8 mouse cellular contexts compared by ENCODE assay signal in genomic region chr13:63260133-63260532, GRCm38 (mm10).
DNase-seq lines count a peak whose midpoint lies in the region; ATAC-seq and TF ChIP-seq lines count a peak whose summit lies in the region.
"Had no signal": no experiment of that assay in that cellular context is flagged by ENCODE, and none has a peak within 500 bp of the region (broad histone marks: within the 10 kb centered on the region; RNA-seq: fewer than 3 reads in every experiment).

No protein-coding gene starts in this region.

- no peak for TF ChIP-seq POLR2A in kidney, adult 2 months (IDR thresholded peaks at IDR 0.05; ENCODE audit: low read depth, low read length)
- TF ChIP-seq POLR2A in thymus, adult 2 months (IDR thresholded peaks at IDR 0.05; ENCODE audit: control insufficient read depth, extremely low read depth, insufficient read depth, low read length, poor library complexity): no peak

- peak overlapping the region; percentile 72; the same call in 1 of the 2 replicates for H3K27ac ChIP-seq in kidney, adult 2 months (ENCODE audit: insufficient read depth, low read depth, low read length)
- H3K27ac ChIP-seq in embryonic facial prominence, embryonic 11.5 days (replicated peaks; ENCODE audit: low read depth, low read length): no peak overlapping the region; the same call in 1 of the 2 replicates
- peak overlapping the region; percentile 61 for H3K27ac ChIP-seq in forebrain, embryonic 13.5 days
- H3K27ac ChIP-seq in midbrain, embryonic 14.5 days (replicated peaks; ENCODE audit: low read depth, low read length): peak overlapping the region; percentile 52; the same call in 1 of the 2 replicates
- no peak overlapping the region for H3K27ac ChIP-seq in thymus, adult 2 months (ENCODE audit: control insufficient read depth, insufficient read depth, low read length)

- H3K9me3 ChIP-seq in embryonic facial prominence, embryonic 11.5 days (replicated peaks; ENCODE audit: control insufficient read depth, low read length): no peaks in the 10 kb centered on the region
- H3K9me3 ChIP-seq in forebrain, embryonic 13.5 days (replicated peaks): no peaks in the 10 kb centered on the region
- no peaks in the 10 kb centered on the region for H3K9me3 ChIP-seq in midbrain, embryonic 14.5 days (ENCODE audit: control insufficient read depth, low read length)

- H3K4me2 ChIP-seq in embryonic facial prominence, embryonic 11.5 days (ENCODE audit: low read depth, low read length): no peak overlapping the region
- H3K4me2 ChIP-seq in forebrain, embryonic 13.5 days: no peak overlapping the region
- no peak overlapping the region for H3K4me2 ChIP-seq in midbrain, embryonic 14.5 days (ENCODE audit: low read length)

- no peak for DNase-seq in kidney, adult 2 months
- DNase-seq in kidney, postnatal 14 days: no peak
- no peak for DNase-seq in embryonic facial prominence, embryonic 11.5 days (ENCODE audit: low spot score)
- DNase-seq in midbrain, embryonic 14.5 days: no peak
- DNase-seq in thymus, adult 2 months: no peak
- no peak for DNase-seq in layer of hippocampus, adult 18-20 months (ENCODE audit: low spot score in 2 of 2)
- DNase-seq: kidney, adult 18-20 months had no signal

- TF ChIP-seq CTCF in kidney, adult 2 months (conservative IDR thresholded peaks at IDR 0.05; ENCODE audit: insufficient read depth, insufficient read length, low read depth, low read length): no peak
- no peak for TF ChIP-seq CTCF in thymus, adult 2 months (IDR thresholded peaks at IDR 0.05; ENCODE audit: borderline replicate concordance, control insufficient read depth, extremely low read depth, insufficient read depth, low read length, poor library complexity)

- H3K27me3 ChIP-seq in kidney, adult 2 months (replicated peaks; ENCODE audit: control insufficient read depth, insufficient read depth, low read length): no peaks in the 10 kb centered on the region
- H3K27me3 ChIP-seq in embryonic facial prominence, embryonic 11.5 days (ENCODE audit: control insufficient read depth, insufficient read depth, low read length): no peaks in the 10 kb centered on the region
- no peaks in the 10 kb centered on the region for H3K27me3 ChIP-seq in forebrain, embryonic 13.5 days
- H3K27me3 ChIP-seq in midbrain, embryonic 14.5 days (ENCODE audit: control insufficient read depth, insufficient read depth, low read length): no peaks in the 10 kb centered on the region
- no peaks in the 10 kb centered on the region for H3K27me3 ChIP-seq in thymus, adult 2 months (ENCODE audit: control insufficient read depth, insufficient read depth, low read length)

- H3K36me3 ChIP-seq in kidney, adult 2 months (ENCODE audit: control insufficient read depth, insufficient read depth, low read length): no peaks in the 10 kb centered on the region; the same call in 1 of the 2 replicates
- no peaks in the 10 kb centered on the region for H3K36me3 ChIP-seq in embryonic facial prominence, embryonic 11.5 days (replicated peaks; ENCODE audit: control insufficient read depth, insufficient read depth, low read depth, low read length)
- H3K36me3 ChIP-seq in forebrain, embryonic 13.5 days (ENCODE audit: poor library complexity, severe bottlenecking): peaks cover 4% of the 10 kb centered on the region; the same call in 1 of the 2 replicates
- no peaks in the 10 kb centered on the region for H3K36me3 ChIP-seq in midbrain, embryonic 14.5 days (ENCODE audit: control insufficient read depth, insufficient read depth, low read length)
- no peaks in the 10 kb centered on the region for H3K36me3 ChIP-seq in thymus, adult 2 months (ENCODE audit: control insufficient read depth, insufficient read depth, low read length)

- no peak overlapping the region for H3K4me3 ChIP-seq in kidney, adult 2 months (ENCODE audit: insufficient read depth, low read depth, low read length)
- no peak overlapping the region for H3K4me3 ChIP-seq in embryonic facial prominence, embryonic 11.5 days (ENCODE audit: low read depth, low read length)
- H3K4me3 ChIP-seq in forebrain, embryonic 13.5 days: no peak overlapping the region
- H3K4me3 ChIP-seq in midbrain, embryonic 14.5 days (replicated peaks; ENCODE audit: low read depth, low read length): no peak overlapping the region
- H3K4me3 ChIP-seq in thymus, adult 2 months (ENCODE audit: control insufficient read depth, insufficient read depth, low read length): no peak overlapping the region

- H3K4me1 ChIP-seq in kidney, adult 2 months (ENCODE audit: control insufficient read depth, insufficient read depth, low read length): peaks cover 61% of the 10 kb centered on the region
- peaks cover 5% of the 10 kb centered on the region for H3K4me1 ChIP-seq in embryonic facial prominence, embryonic 11.5 days (ENCODE audit: control insufficient read depth, insufficient read depth, low read length)
- H3K4me1 ChIP-seq in forebrain, embryonic 13.5 days: peaks cover 17% of the 10 kb centered on the region
- peaks cover 13% of the 10 kb centered on the region for H3K4me1 ChIP-seq in midbrain, embryonic 14.5 days (ENCODE audit: control insufficient read depth, insufficient read depth, low read length)
- H3K4me1 ChIP-seq in thymus, adult 2 months (replicated peaks; ENCODE audit: control insufficient read depth, insufficient read depth, low read length): peaks cover 47% of the 10 kb centered on the region

- no peak overlapping the region for H3K9ac ChIP-seq in embryonic facial prominence, embryonic 11.5 days (replicated peaks; ENCODE audit: low read length)
- no peak overlapping the region for H3K9ac ChIP-seq in forebrain, embryonic 13.5 days
- H3K9ac ChIP-seq in midbrain, embryonic 14.5 days (replicated peaks; ENCODE audit: low read length): no peak overlapping the region

- 0 out of 2 replicates have a peak, but pooled peaks have one; percentile 27 for ATAC-seq in embryonic facial prominence, embryonic 11.5 days (replicated peaks; ENCODE audit: insufficient number of reproducible peaks, low FRiP score, low TSS enrichment, low read depth)
- ATAC-seq in forebrain, embryonic 13.5 days: no peak
- ATAC-seq in midbrain, embryonic 14.5 days (ENCODE audit: low FRiP score, low TSS enrichment): no peak

- 21% methylated on average over 4 of the region's 4 CpGs for WGBS in kidney, adult 2 months
- 18% methylated on average over 4 of the region's 4 CpGs for WGBS in embryonic facial prominence, embryonic 11.5 days
- 38% methylated on average over 4 of the region's 4 CpGs for WGBS in forebrain, embryonic 13.5 days
- 12% methylated on average over 4 of the region's 4 CpGs for WGBS in midbrain, embryonic 14.5 days
- WGBS in thymus, adult 2 months: 92% methylated on average over 4 of the region's 4 CpGs

Comparison
In these comparisons a context has a peak if more than half of its experiments do, and no peak if none do; other contexts are left out.
1. H3K27ac ChIP-seq: peak in kidney, adult 2 months (single experiment), forebrain, embryonic 13.5 days (single experiment) and midbrain, embryonic 14.5 days (single experiment); none in embryonic facial prominence, embryonic 11.5 days (single experiment) and thymus, adult 2 months (single experiment).